8 mouse cellular contexts compared by ENCODE assay signal in genomic region chr11:20632619-20632965, GRCm38 (mm10).
DNase-seq lines count a peak whose midpoint lies in the region; ATAC-seq and TF ChIP-seq lines count a peak whose summit lies in the region.

No protein-coding gene starts in this region.

- peak; percentile 24 for DNase-seq in cerebellum, adult 11 months
- DNase-seq in cerebellum, postnatal 4 days (ENCODE audit: low spot score in 2 of 2): no peak
- peak; percentile 66 for DNase-seq in brain, embryonic 14.5 days (ENCODE audit: low read depth)
- DNase-seq in forebrain, postnatal 0 days: no peak
- DNase-seq in liver, embryonic 14.5 days (ENCODE audit: low read depth in 3 of 3, low spot score in 3 of 3): peak; percentile 54 to 67 (median 63)
- no peak for DNase-seq in layer of hippocampus, postnatal 14 days (ENCODE audit: low spot score in 2 of 2)

- TF ChIP-seq POLR2A in brain, embryonic 14.5 days (IDR thresholded peaks at IDR 0.05; ENCODE audit: borderline replicate concordance, extremely low read depth, insufficient read depth, insufficient read length, poor library complexity, severe bottlenecking): no peak

- H3K36me3 ChIP-seq in forebrain, postnatal 0 days (ENCODE audit: insufficient read depth): no peaks in the 10 kb centered on the region
- H3K36me3 ChIP-seq in liver, embryonic 14.5 days (replicated peaks; ENCODE audit: control insufficient read depth, insufficient read depth, low read depth): no peaks in the 10 kb centered on the region
- H3K36me3 ChIP-seq in neural tube, embryonic 12.5 days: no peaks in the 10 kb centered on the region

- H3K4me1 ChIP-seq in forebrain, postnatal 0 days (ENCODE audit: insufficient read depth): peaks cover 11% of the 10 kb centered on the region; the same call in 1 of the 2 replicates
- peaks cover 42 to 48% of the 10 kb centered on the region in 2 experiments for H3K4me1 ChIP-seq in liver, embryonic 14.5 days (replicated peaks; ENCODE audit: control insufficient read depth in 2 of 2, insufficient read depth in 2 of 2, low read length in 1 of 2)
- H3K4me1 ChIP-seq in neural tube, embryonic 12.5 days: peaks cover 21% of the 10 kb centered on the region

- peak overlapping the region; percentile 86 for H3K4me2 ChIP-seq in forebrain, postnatal 0 days (ENCODE audit: low read depth)
- peak overlapping the region; percentile 81 for H3K4me2 ChIP-seq in liver, embryonic 14.5 days (ENCODE audit: low read depth)
- peak overlapping the region; percentile 79 for H3K4me2 ChIP-seq in neural tube, embryonic 12.5 days (replicated peaks)

- TF ChIP-seq EP300 in liver, embryonic 14.5 days (IDR thresholded peaks at IDR 0.05; ENCODE audit: low read depth): peak; percentile 9; the same call in 1 of the 2 replicates

- TF ChIP-seq CTCF in brain, embryonic 14.5 days (IDR thresholded peaks at IDR 0.05; ENCODE audit: borderline replicate concordance, extremely low read depth, insufficient read depth, insufficient read length): no peak
- TF ChIP-seq CTCF in forebrain, postnatal 0 days (IDR thresholded peaks at IDR 0.05; ENCODE audit: low read depth): no peak
- no peak for TF ChIP-seq CTCF in liver, embryonic 14.5 days (IDR thresholded peaks at IDR 0.05; ENCODE audit: low read depth)

- no peaks in the 10 kb centered on the region for H3K9me3 ChIP-seq in forebrain, postnatal 0 days (ENCODE audit: low read length)
- no peaks in the 10 kb centered on the region for H3K9me3 ChIP-seq in liver, embryonic 14.5 days (ENCODE audit: control insufficient read depth, low read length)
- no peaks in the 10 kb centered on the region for H3K9me3 ChIP-seq in neural tube, embryonic 12.5 days

- H3K9ac ChIP-seq in forebrain, postnatal 0 days: peak overlapping the region; percentile 97
- peak overlapping the region; percentile 95 for H3K9ac ChIP-seq in liver, embryonic 14.5 days (replicated peaks)
- peak overlapping the region; percentile 90 for H3K9ac ChIP-seq in neural tube, embryonic 12.5 days

- peak overlapping the region; percentile 93 for H3K27ac ChIP-seq in forebrain, postnatal 0 days (ENCODE audit: low read depth, low read length)
- peak overlapping the region; percentile 93 for H3K27ac ChIP-seq in liver, embryonic 14.5 days
- H3K27ac ChIP-seq in neural tube, embryonic 12.5 days: peak overlapping the region; percentile 93; the same call in 1 of the 2 replicates

- ATAC-seq in forebrain, postnatal 0 days: no peak
- ATAC-seq in inflammation-experienced regulatory T-cells, adult 6 months: peak; percentile 33
- peak; percentile 38; the same call in 1 of the 2 replicates for ATAC-seq in liver, embryonic 14.5 days (ENCODE audit: insufficient read depth)
- ATAC-seq in neural tube, embryonic 12.5 days (ENCODE audit: low FRiP score, low read depth): no peak

- WGBS in forebrain, postnatal 0 days: under 1% methylated on average over 13 of the region's 13 CpGs
- under 1% methylated on average over 13 of the region's 13 CpGs for WGBS in liver, embryonic 14.5 days (ENCODE audit: insufficient replicate concordance)
- WGBS in neural tube, embryonic 12.5 days: under 1% methylated on average over 13 of the region's 13 CpGs

- H3K4me3 ChIP-seq in forebrain, postnatal 0 days (ENCODE audit: low read depth, low read length): peak overlapping the region; percentile 90
- peak overlapping the region; percentile 80 to 98 for H3K4me3 ChIP-seq in liver, embryonic 14.5 days (ENCODE audit: insufficient read depth in 1 of 2, low read depth in 2 of 2, low read length in 2 of 2)
- peak overlapping the region; percentile 86 for H3K4me3 ChIP-seq in neural tube, embryonic 12.5 days

- no peaks in the 10 kb centered on the region for H3K27me3 ChIP-seq in forebrain, postnatal 0 days (ENCODE audit: insufficient read depth, low read length)
- no peaks in the 10 kb centered on the region for H3K27me3 ChIP-seq in liver, embryonic 14.5 days (ENCODE audit: control insufficient read depth, insufficient read depth, low read length)
- no peaks in the 10 kb centered on the region for H3K27me3 ChIP-seq in neural tube, embryonic 12.5 days (replicated peaks)

Comparison
In these comparisons a context has a peak if more than half of its experiments do, and no peak if none do; other contexts are left out.
1. DNase-seq: peak in cerebellum, adult 11 months (single experiment), brain, embryonic 14.5 days (single experiment) and liver, embryonic 14.5 days (3 of 3); none in cerebellum, postnatal 4 days (0 of 2), forebrain, postnatal 0 days (single experiment) and layer of hippocampus, postnatal 14 days (0 of 2).
2. ATAC-seq: peak in inflammation-experienced regulatory T-cells, adult 6 months (single experiment) and liver, embryonic 14.5 days (single experiment); none in forebrain, postnatal 0 days (single experiment) and neural tube, embryonic 12.5 days (single experiment).
3. Peak in every context shown above with its lines, with median percentiles within 50 percentile points of each other: H3K27ac ChIP-seq, H3K4me2 ChIP-seq, H3K4me3 ChIP-seq and H3K9ac ChIP-seq.